Mouse (Mus musculus): ENCODE measurements around the gene Fam71f2. TPM values are rescaled to one million over a fixed set of nuclear protein-coding genes. Genes with fewer than 3 reads are reported as not detected.

Fam71f2 gene
- total RNA-seq, 4 experiments from 2014 or later, result 0.57 to 0.68 (median 0.67) TPM; not detected in 1

- no peak for DNase-seq (ENCODE audit: low spot score in 2 of 2)
These were observed 2.6 kb upstream of the Fam71f2 start for GRCm38 (mm10) chr6:29276746-29277145.

DNA sequence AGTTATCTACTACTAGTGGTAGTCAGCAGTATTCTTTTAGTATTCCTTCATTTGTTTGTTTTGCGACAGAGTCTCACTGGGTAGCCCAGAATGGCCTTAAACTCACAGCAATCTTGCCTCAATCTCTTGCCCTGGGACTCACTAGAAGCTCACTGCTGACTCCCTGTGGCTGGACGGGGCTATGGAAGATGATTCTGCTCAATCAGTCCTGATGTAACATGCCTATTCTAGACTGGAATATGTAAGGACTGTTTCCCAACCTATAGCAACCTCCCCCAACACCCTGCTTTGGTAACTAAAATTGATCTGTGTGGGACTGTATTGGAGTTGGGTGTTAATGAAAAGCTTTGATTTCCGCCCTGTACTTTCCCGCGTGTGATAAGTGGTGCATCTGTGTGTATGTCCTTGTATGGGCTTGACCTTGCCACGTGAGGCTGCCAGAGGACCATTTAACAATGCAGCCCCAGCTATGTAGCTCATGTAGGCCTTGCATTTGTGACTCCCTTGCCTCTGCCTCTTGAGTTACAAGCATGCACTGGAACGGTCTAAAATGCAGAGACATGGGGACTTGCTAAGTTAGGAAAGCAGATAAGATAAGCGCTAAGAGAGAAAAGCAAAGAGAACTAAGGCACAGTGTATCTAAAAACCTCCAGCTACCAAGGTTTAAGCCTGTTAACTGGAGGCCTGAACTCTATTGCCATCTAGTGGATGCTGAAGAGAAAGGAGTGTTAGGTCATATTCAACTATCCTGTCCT, 703 bp upstream of the Fam71f2 start:
- DNase-seq (ENCODE audit: low spot score in 2 of 2), result no peak

- DNase-seq (ENCODE audit: low spot score in 2 of 2), result no peak
These were observed 1.3 kb downstream of the Fam71f2 start for GRCm38 (mm10) chr6:29280671-29281070.

DNA sequence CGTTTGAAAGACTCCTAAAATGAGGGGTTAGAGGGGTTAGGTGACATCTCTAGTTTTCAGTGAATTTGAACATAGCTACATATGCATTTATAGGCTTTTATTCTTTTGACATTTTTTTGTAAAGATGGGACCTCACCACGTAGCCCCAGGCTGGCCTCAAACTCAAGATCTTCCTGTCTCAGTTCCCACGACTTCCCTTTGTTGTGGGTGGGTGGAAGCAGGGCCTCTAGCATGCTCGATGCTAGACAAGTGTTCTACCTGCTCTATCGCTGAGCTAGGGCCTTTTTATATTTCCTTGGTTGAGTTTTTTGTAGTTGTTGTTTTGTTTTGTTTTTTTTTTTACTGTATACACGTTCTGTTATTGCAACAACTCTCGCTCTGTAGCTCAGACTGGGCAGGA, 7.5 kb downstream of the Fam71f2 start:
- DNase-seq (ENCODE audit: low spot score in 2 of 2), result no peak

- no peak for DNase-seq (ENCODE audit: low spot score in 2 of 2)
These were observed 8.1 kb downstream of the Fam71f2 start for GRCm38 (mm10) chr6:29287481-29287880.

GRCm38 (mm10) chr6:29287944-29288343, 8.6 kb downstream of the Fam71f2 start:
- DNase-seq (ENCODE audit: low spot score in 2 of 2), result no peak

GRCm38 (mm10) chr6:29288651-29289050, 9.3 kb downstream of the Fam71f2 start:
- DNase-seq (ENCODE audit: low spot score in 2 of 2), result no peak

GRCm38 (mm10) chr6:29299112-29299511, 19.7 kb downstream of the Fam71f2 start:
- DNase-seq (ENCODE audit: low spot score in 2 of 2), result no peak

- no peak for DNase-seq (ENCODE audit: low spot score in 2 of 2)
These were observed 23.9 kb downstream of the Fam71f2 start for GRCm38 (mm10) chr6:29303251-29303650.

DNA sequence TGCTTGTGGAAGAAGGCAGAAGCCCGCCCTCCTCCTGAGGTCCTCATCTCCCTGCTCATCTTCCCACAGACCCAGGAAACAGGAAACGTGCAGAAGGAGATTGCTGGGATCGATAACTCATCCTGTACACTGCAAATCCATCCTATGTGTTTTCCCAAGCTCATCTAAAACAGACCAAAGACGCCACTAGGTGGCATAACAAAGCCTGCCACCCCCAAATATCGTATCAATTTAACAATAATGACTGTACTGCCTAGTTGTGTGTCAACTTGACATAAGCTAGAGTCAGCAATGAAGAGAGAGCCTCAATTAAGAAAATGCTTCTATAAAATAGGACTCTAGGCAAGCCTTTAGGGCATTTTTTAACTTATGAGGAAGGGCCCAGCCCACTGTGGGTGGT, 24.3 kb downstream of the Fam71f2 start:
- DNase-seq (ENCODE audit: low spot score in 2 of 2), result no peak

DNA sequence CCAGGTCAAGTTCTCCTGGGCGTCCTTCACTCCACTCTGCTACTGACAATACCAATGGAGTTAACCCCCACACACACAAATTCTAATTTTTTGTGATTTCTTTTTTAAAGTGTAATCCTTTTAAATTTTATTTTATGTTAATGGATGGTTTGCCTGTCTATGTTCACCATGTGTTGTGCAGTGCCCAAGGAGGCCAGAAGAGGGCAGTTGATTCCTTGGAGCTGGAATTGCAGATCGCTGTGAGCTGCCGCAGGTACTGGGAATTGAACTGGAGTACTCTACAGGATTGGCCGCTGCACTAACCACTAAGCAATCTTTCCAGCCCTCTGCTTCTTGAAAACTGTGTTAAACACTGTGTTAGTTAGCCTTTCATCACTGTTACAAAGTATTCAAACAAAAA, 26.1 kb downstream of the Fam71f2 start:
- no peak for DNase-seq (ENCODE audit: low spot score in 2 of 2)

DNA sequence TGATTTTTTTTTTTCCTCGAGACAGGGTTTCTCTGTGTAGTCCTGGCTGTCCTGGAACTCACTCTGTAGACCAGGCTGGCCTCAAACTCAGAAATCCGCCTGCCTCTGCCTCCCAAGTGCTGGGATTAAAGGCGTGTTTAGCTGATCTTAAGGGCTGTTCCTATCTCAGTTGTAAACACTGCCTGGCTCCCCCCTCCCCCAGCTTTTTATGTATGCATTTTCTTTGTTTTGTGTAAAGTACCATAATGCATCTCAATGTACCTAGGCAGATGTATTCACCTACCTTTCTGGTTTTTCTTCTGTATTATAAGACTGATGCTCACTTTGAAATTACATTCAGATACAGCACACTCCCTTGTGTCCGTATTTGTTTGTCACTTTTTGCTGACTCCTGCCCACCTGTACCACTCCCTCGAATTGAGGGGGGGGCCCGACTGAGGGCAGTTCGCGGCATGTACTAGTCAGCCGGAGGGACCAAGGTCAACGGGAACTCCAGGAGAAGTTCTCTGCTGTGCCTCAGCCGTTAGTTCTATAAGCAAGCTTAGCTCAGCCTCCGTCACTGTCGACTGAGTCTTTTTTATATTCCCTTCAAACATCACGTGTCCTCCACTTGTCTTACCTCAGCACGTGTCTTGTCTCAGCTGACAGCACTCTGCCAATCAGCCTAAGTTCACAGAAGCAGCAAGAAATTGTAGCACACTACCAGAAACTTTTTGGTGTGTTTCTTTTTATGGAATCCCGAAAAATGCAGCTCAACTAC, 29.6 kb downstream of the Fam71f2 start:
- no peak for DNase-seq (ENCODE audit: low spot score in 2 of 2)

DNA sequence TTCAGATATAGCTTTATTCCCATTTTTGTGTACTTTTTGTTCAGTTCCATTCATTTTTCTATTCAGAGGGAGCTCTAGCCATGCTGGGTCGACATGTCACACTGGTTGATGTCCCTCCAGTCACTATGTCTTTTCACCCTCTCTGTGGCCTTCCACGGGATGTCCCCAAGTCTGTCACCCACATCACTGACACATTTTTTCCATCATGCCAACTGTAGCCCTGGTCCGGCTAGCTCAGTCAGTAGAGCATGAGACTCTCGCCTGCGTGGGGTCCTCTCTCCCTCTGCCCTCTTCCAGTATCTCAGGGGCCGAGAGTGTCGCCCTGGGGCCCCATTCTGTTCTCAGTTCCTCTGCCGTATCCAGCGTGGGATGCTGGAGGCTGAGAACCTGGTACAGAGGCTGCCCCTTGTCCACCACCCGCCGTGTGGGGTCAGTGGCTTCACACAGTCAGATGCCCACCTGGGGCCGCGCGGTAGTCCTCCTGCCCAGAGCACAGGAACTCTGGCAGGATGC, 34.4 kb downstream of the Fam71f2 start:
- no peak for DNase-seq (ENCODE audit: low spot score in 2 of 2)

DNA sequence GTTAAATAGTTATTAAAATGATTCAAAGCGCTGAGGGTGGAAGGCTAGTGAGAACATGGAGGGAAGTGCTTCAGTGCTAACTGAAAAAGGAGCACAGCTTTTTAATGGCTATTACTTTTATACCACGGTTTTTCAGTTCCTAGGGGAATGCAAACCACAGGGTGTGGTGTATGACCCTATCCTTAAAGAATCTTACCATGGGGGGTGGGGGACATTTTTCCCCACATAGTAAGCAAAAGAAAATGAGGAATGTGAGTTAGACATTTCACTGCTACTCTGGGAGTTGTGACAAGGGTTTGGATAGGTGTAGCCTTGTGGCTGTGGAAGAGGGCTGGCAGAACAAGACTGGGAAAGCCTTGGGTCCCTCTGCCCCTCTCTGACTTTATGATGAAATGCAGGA, 37.9 kb downstream of the Fam71f2 start:
- DNase-seq (ENCODE audit: low spot score in 2 of 2), result no peak

- no peak for DNase-seq (ENCODE audit: low spot score in 2 of 2)
These were observed 38.5 kb downstream of the Fam71f2 start for GRCm38 (mm10) chr6:29317941-29318340.

- DNase-seq (ENCODE audit: low spot score in 2 of 2), result no peak
These were observed 39.5 kb downstream of the Fam71f2 start, which contains the start of gene Fam71f1 for GRCm38 (mm10) chr6:29318879-29319278. Fam71f1 (plus strand) TSS chr6:29319140.

DNA sequence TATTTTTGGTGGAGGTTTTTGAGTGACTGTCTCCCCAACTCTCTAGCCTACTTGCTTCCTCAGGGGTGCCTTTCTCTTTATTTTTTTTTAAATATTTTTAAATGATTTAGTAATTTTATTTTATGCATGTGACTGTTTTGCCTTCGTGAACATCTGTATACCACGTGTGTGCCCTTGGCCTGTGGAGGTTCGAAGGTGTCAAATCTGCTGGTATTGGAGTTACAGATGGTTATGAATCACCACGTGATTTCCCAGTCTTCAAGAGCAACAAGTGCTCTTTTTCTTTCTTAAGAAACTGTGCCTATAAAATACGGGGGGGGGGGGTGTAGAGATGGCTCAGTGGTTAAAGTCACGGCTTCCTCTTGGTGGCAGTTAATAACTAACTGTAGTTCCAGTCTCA, 42.2 kb downstream of the Fam71f2 start:
- no peak for DNase-seq (ENCODE audit: low spot score in 2 of 2)

GRCm38 (mm10) chr6:29322147-29322546, 42.8 kb downstream of the Fam71f2 start:
- no peak for DNase-seq (ENCODE audit: low spot score in 2 of 2)

- no peak for DNase-seq (ENCODE audit: low spot score in 2 of 2)
These were observed 43.3 kb downstream of the Fam71f2 start for GRCm38 (mm10) chr6:29322735-29323134.

- no peak for DNase-seq (ENCODE audit: low spot score in 2 of 2)
These were observed 47.6 kb downstream of the Fam71f2 start for GRCm38 (mm10) chr6:29326961-29327360.

GRCm38 (mm10) chr6:29329514-29329913, 50.1 kb downstream of the Fam71f2 start:
- DNase-seq (ENCODE audit: low spot score in 2 of 2), result no peak

Measured in left cerebral cortex, adult 8-10 months (tissue).